Mouse (Mus musculus) Patski (cell line): ENCODE measurements around the gene Moap1. TPM values are rescaled to one million over a fixed set of nuclear protein-coding genes. Genes with fewer than 3 reads are reported as not detected.

Experiments
- ATAC-seq: fragments of 100-300 bp; one replicate; pipeline ENCODE4 v1.8.0; 2021
- CTCF ChIA-PET: fragments of 350-600 bp; sonication (Branson Sonifier 250); formaldehyde crosslinking; loops from one replicate; lab custom pipeline; 2022; ENCODE audit warnings: inconsistent platforms; lab: Charles Lee
- POLR2A ChIA-PET: fragments of 350-600 bp; sonication (Branson Sonifier 250); formaldehyde crosslinking; loops from one replicate; lab custom pipeline; 2022; ENCODE audit warnings: antibody characterized with exemption, inconsistent platforms; lab: Charles Lee
- DNase-seq: peaks from one replicate; pipeline ENCODE4 v3.0.0-alpha.2; 2011; ENCODE audit warnings: low read depth, low spot score
- H3K27me3 ChIP-seq: fragments of 371-371 bp; one replicate; pipeline ENCODE4 v1.5.1; 2021
- CTCF ChIP-seq: fragments of 100-300 bp; IDR thresholded peaks from one replicate; pipeline ENCODE4 v1.5.1; 2021
- in situ Hi-C: fragments of 300-500 bp; cut with MboI; formaldehyde crosslinking; loops from 3 replicates; pipeline ENCODE4 v1.11.1; 2018; ENCODE audit warnings: low pct_unique_long_range_greater_than_20kb, mixed read lengths
- polyA plus RNA-seq: library from polyadenylated mRNA; unstranded; gene quantifications from one replicate; pipeline ENCODE4 v1.2.3, GENCODE M21; 2021

Gene Moap1
- polyA plus RNA-seq, 1 experiment from 2014 or later, result 13.3 TPM

- no peaks in the 10 kb centered on the region for H3K27me3 ChIP-seq
- ChIA-PET CTCF (interaction anchor here (0.9 to 1.5 kb wide), 6 partner anchors 12 to 182 kb away, joined by 3 to 5 read pairs (median 4); no protein-coding TSS in a partner anchor), POLR2A (interaction anchor here (1.2 kb wide), 1 partner anchor 9 kb away, joined by 3 read pairs; no protein-coding TSS in a partner anchor)
- TF ChIP-seq CTCF, result no peak
- in situ Hi-C loops, result loop anchor here (5.0 kb wide), 3 partner anchors 71 to 181 kb away; no protein-coding TSS in a partner anchor
- ATAC-seq (peak; percentile 17), DNase-seq (no peak)
These were observed 35.2 kb downstream of the Moap1 start for GRCm38 (mm10) chr12:102708220-102708619.

GRCm38 (mm10) chr12:102706833-102707463 is 36.5 kb downstream of the Moap1 start:
- DNase-seq (no peak), ATAC-seq (no peak)
- in situ Hi-C loops, result loop anchor here (5.0 kb wide), 3 partner anchors 70 to 180 kb away; no protein-coding TSS in a partner anchor

GRCm38 (mm10) chr12:102705906-102706640 is 37.4 kb downstream of the Moap1 start:
- no peak for TF ChIP-seq CTCF
- DNase-seq (no peak), ATAC-seq (no peak)
- ChIA-PET POLR2A (no interaction called here), CTCF (interaction anchor here (1.0 to 1.6 kb wide), 8 partner anchors 8 to 179 kb away, joined by 3 to 4 read pairs (median 3); no protein-coding TSS in a partner anchor)
- H3K27me3 ChIP-seq, result no peaks in the 10 kb centered on the region
- in situ Hi-C loops, result loop anchor here (5.0 kb wide), 3 partner anchors 69 to 179 kb away; no protein-coding TSS in a partner anchor

More at GRCm38 (mm10) chr12:102706833-102707463, 36.5 kb downstream of the Moap1 start:
- ChIA-PET CTCF (interaction anchor here (1.3 kb wide), 1 partner anchor 13 kb away, joined by 3 read pairs; no protein-coding TSS in a partner anchor), POLR2A (no interaction called here)
- H3K27me3 ChIP-seq, result no peaks in the 10 kb centered on the region
- no peak for TF ChIP-seq CTCF

- CTCF ChIA-PET, result interaction anchor here (0.6 to 1.6 kb wide), 10 partner anchors 9 to 178 kb away, joined by 3 to 4 read pairs (median 3); no protein-coding TSS in a partner anchor
- no peaks in the 10 kb centered on the region for H3K27me3 ChIP-seq
- DNase-seq (no peak), ATAC-seq (peak; percentile 44)
- TF ChIP-seq CTCF, result no peak
- POLR2A ChIA-PET, result interaction anchor here (0.6 to 1.5 kb wide), 2 partner anchors 10 to 38 kb away, joined by 3 read pairs; no protein-coding TSS in a partner anchor
- in situ Hi-C loops, result loop anchor here (5.0 kb wide), 3 partner anchors 68 to 178 kb away; no protein-coding TSS in a partner anchor
These were observed 38.1 kb downstream of the Moap1 start for GRCm38 (mm10) chr12:102705216-102705871.

- ChIA-PET POLR2A (interaction anchor here (0.6 to 1.5 kb wide), 3 partner anchors 9 to 130 kb away, joined by 3 to 4 read pairs (median 3); no protein-coding TSS in a partner anchor), CTCF (interaction anchor here (0.6 to 1.6 kb wide), 6 partner anchors 10 to 130 kb away, joined by 3 to 4 read pairs (median 4); no protein-coding TSS in a partner anchor)
- in situ Hi-C loops, result loop anchor here (5.0 kb wide), 3 partner anchors 67 to 177 kb away; no protein-coding TSS in a partner anchor
- H3K27me3 ChIP-seq, result no peaks in the 10 kb centered on the region
- DNase-seq (no peak), ATAC-seq (peak; percentile 63)
- no peak for TF ChIP-seq CTCF
These were observed 38.8 kb downstream of the Moap1 start, which contains the start of gene Itpk1 for GRCm38 (mm10) chr12:102704457-102705198. Gene Itpk1, minus strand, starts transcription at chr12:102704930.

GRCm38 (mm10) chr12:102703921-102704408 is 39.5 kb downstream of the Moap1 start:
- DNase-seq (no peak), ATAC-seq (peak; percentile 4)
- POLR2A ChIA-PET, result interaction anchor here (0.8 to 1.5 kb wide), 4 partner anchors 9 to 129 kb away, joined by 3 to 4 read pairs (median 3); no protein-coding TSS in a partner anchor
- CTCF ChIA-PET, result interaction anchor here (1.4 to 2.4 kb wide), 4 partner anchors 11 to 125 kb away, joined by 3 to 11 read pairs (median 6); no protein-coding TSS in a partner anchor
- in situ Hi-C loops, result no loop called here
- no peaks in the 10 kb centered on the region for H3K27me3 ChIP-seq
- no peak for TF ChIP-seq CTCF

DNA sequence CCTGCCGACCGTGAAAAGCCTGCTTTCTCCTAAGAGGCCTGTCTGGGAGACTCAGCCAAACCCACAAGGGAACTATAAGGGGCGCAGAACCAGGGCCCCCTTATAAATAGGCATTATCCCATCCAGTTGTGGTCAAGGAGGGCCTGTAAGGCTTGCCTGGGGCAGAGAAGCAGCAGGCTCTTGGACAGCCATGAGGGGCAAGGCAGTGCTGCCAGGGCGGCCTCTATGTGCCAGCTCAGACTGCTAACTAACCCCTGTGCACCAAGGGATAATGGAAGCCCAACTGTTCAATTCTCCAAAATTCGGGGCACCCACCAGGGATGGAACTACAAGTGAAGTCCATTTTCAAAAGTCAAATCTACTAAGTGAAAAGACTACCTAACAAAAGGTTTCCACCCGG is 40.0 kb downstream of the Moap1 start:
- ChIA-PET CTCF (interaction anchor here (1.1 to 2.4 kb wide), 8 partner anchors 10 to 127 kb away, joined by 3 to 11 read pairs (median 4); no protein-coding TSS in a partner anchor), POLR2A (interaction anchor here (0.8 to 1.5 kb wide), 4 partner anchors 8 to 129 kb away, joined by 3 to 4 read pairs (median 3); no protein-coding TSS in a partner anchor)
- no peak for TF ChIP-seq CTCF
- DNase-seq (no peak), ATAC-seq (no peak)
- no peaks in the 10 kb centered on the region for H3K27me3 ChIP-seq
- in situ Hi-C loops, result no loop called here

DNA sequence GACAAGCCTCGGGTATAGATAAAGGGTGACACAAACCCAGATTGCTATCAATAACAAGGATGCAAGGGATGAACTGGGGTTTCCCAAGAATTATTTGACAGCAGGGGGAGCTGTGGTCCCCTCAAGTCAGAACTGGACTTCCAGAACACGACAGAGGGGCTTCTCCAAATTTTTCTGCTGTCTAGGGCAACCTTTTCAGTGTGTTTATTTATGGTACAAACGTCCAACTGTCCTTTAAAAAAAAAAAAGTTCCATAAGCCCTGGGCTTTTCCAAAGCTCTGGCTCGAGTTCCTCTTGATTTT is 40.4 kb downstream of the Moap1 start:
- TF ChIP-seq CTCF, result no peak
- ATAC-seq (no peak), DNase-seq (no peak)
- CTCF ChIA-PET, result interaction anchor here (1.1 to 2.4 kb wide), 10 partner anchors 9 to 126 kb away, joined by 3 to 11 read pairs (median 4); no protein-coding TSS in a partner anchor
- in situ Hi-C loops, result no loop called here
- POLR2A ChIA-PET, result interaction anchor here (0.8 to 1.1 kb wide), 2 partner anchors 52 to 55 kb away, joined by 3 read pairs; no protein-coding TSS in a partner anchor
- H3K27me3 ChIP-seq, result no peaks in the 10 kb centered on the region
